ENCODE assay signal across 10 mouse cellular contexts in the genomic region with DNA sequence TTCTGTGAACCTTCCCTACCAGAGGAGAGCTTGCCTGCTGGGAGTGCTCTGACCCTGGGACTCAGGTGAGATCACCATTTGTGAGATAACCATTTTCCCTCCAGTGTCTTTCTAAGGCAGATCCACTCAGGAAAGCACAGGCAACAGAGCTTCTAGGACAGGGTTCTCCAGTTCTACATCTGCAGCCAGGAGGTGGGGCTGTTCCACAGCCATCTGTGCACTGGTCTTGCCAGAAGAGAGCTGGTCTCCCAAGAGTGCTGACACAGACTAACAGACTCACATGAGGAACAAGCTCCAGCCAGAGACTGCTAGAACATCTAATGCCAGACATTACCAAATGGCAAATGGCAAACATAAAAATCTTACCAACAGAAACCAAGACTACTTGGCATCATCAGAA. TPM values are rescaled to one million over a fixed set of nuclear protein-coding genes. Genes with fewer than 3 reads are reported as not detected.
DNase-seq lines count a peak whose midpoint lies in the region; ATAC-seq lines count a peak whose summit lies in the region.
"Had no signal": no experiment of that assay in that cellular context is flagged by ENCODE, and none has a peak within 500 bp of the region (broad histone marks: within the 10 kb centered on the region; RNA-seq: fewer than 3 reads in every experiment).

No protein-coding gene starts in this region.

- no peak overlapping the region for H3K27ac ChIP-seq in heart, embryonic 12.5 days (ENCODE audit: poor library complexity, severe bottlenecking)
- H3K27ac ChIP-seq in forebrain, embryonic 10.5 days, result no peak overlapping the region
- H3K27ac ChIP-seq: liver, embryonic 15.5 days had no signal

- no peaks in the 10 kb centered on the region for H3K27me3 ChIP-seq in heart, embryonic 12.5 days (replicated peaks)
- no peaks in the 10 kb centered on the region for H3K27me3 ChIP-seq in forebrain, embryonic 10.5 days (ENCODE audit: poor library complexity, severe bottlenecking)
- H3K27me3 ChIP-seq: liver, embryonic 15.5 days had no signal

- peaks cover 3% of the 10 kb centered on the region; the same call in 1 of the 2 replicates for H3K9me3 ChIP-seq in heart, embryonic 12.5 days (replicated peaks)
- H3K9me3 ChIP-seq in forebrain, embryonic 10.5 days, result peaks cover 14% of the 10 kb centered on the region
- H3K9me3 ChIP-seq: liver, embryonic 15.5 days had no signal

- H3K4me3 ChIP-seq in heart, embryonic 12.5 days, result no peak overlapping the region
- H3K4me3 ChIP-seq in forebrain, embryonic 10.5 days, result no peak overlapping the region
- H3K4me3 ChIP-seq: liver, embryonic 15.5 days had no signal

- no peaks in the 10 kb centered on the region for H3K36me3 ChIP-seq in heart, embryonic 12.5 days
- H3K36me3 ChIP-seq in forebrain, embryonic 10.5 days (replicated peaks), result no peaks in the 10 kb centered on the region
- H3K36me3 ChIP-seq: liver, embryonic 15.5 days had no signal

- H3K4me2 ChIP-seq in heart, embryonic 12.5 days, result no peak overlapping the region
- H3K4me2 ChIP-seq: liver, embryonic 15.5 days had no signal

- peak; percentile 96 for DNase-seq in heart, adult 11 months
- DNase-seq in B cell, adult 2 months, result peak; percentile 7 to 10
- peak; percentile 21 for DNase-seq in brain, adult 2 months (ENCODE audit: low read depth, low spot score)
- DNase-seq in kidney, postnatal 25 days, result peak; percentile 73 to 84
- DNase-seq in ovary, adult 18-20 months (ENCODE audit: low spot score), result peak; percentile 12
- DNase-seq in c-Kit-positive CD71-positive TER-119-positive erythroid progenitor cells, embryonic 14.5 days (ENCODE audit: low spot score), result no peak
- DNase-seq in forebrain, embryonic 10.5 days (ENCODE audit: extremely low spot score, low spot score), result no peak

- no peaks in the 10 kb centered on the region for H3K4me1 ChIP-seq in heart, embryonic 12.5 days (replicated peaks)
- H3K4me1 ChIP-seq in forebrain, embryonic 10.5 days, result no peaks in the 10 kb centered on the region
- H3K4me1 ChIP-seq: liver, embryonic 15.5 days had no signal

- no peak for ATAC-seq in heart, embryonic 12.5 days (ENCODE audit: insufficient number of reproducible peaks, low FRiP score)

- H3K9ac ChIP-seq in heart, embryonic 12.5 days, result no peak overlapping the region
- H3K9ac ChIP-seq: liver, embryonic 15.5 days had no signal

RNA-seq across cellular contexts. Expression of gene Adad1, which starts 9.9 kb away (rescaled TPM):
- polyA plus RNA-seq in heart, embryonic 12.5 days (2016; fragmentation: Nextera tagmentation; extraction: Ambion mirVana), result 0.32 and 0.47 TPM in 2 replicates
- polyA plus RNA-seq in forebrain, embryonic 10.5 days (2016; fragmentation: Nextera tagmentation; extraction: Ambion mirVana), result 0.33 and 0.36 TPM in 2 replicates
- polyA plus RNA-seq: frontal cortex, adult 2 months; liver, embryonic 15.5 days had no signal

RNA-seq across cellular contexts. Expression of gene Il2, which starts 52.5 kb away (rescaled TPM):
- polyA plus RNA-seq in heart, embryonic 12.5 days (2016; fragmentation: Nextera tagmentation; extraction: Ambion mirVana), result 0.30 and 0.32 TPM in 2 replicates
- polyA plus RNA-seq in forebrain, embryonic 10.5 days (2016; fragmentation: Nextera tagmentation; extraction: Ambion mirVana), result 0.17 and 0.38 TPM in 2 replicates

Comparison
In these comparisons a context has a peak if more than half of its experiments do, and no peak if none do; other contexts are left out.
1. DNase-seq: peak in heart, adult 11 months (single experiment), B cell, adult 2 months (2 of 2), brain, adult 2 months (single experiment), kidney, postnatal 25 days (2 of 2) and ovary, adult 18-20 months (single experiment); none in c-Kit-positive CD71-positive TER-119-positive erythroid progenitor cells, embryonic 14.5 days (single experiment) and forebrain, embryonic 10.5 days (single experiment).